Mouse (Mus musculus): Measurements from ENCODE around the gene Slamf8. TPM values are rescaled to one million over a fixed set of nuclear protein-coding genes. Genes with fewer than 3 reads are reported as not detected.

Gene Slamf8
- total RNA-seq (2021), result under 1 TPM in 1 of 2 experiments, not detected in 1; 0.25 TPM

DNA sequence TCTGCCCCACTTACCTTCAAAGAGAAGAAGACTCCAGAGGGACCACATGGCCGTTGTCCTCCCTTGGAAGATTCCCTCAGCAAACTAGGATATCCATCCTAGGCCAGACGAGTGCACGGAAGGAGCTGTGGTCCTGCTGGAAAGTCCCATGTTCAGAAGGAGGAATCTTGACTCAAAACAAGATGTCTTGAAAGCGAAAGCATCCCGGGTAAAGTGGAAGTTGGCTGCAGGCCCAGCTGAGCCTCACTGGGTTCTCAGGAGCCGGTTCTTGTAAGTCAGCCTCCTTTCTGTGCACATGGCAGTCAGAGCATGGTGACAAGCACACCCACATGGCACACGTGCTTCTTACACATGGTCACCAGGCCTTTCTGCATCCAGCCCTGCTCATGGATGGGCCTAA, at the start of gene Slamf8:
Gene Slamf8, minus strand, starts transcription at position 184 of the 400 bp plus-strand sequence.
- intact Hi-C loops (cut with DNase I), result no loop called here
- peak; percentile 25 for DNase-seq (ENCODE audit: low spot score)

DNA sequence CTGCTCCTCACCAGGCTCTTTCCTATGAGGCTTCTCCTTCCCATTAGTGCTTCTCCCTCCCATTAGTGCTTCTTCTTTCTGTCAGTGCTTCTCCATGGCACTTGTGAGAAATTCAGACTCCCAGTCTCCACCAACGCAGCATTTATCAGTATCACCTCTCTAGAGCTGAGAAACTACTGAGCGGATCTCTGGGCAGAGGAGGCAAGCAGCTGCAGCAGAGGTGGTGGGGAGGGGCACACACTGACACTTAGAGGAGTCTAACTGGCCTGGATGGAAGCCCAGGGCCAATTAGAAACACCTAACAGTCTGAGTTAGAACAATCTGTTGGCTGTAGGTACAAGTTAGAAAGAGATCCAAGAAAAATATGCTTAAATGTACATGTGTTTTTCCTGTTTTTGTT, 48.4 kb upstream of the Slamf8 start:
- intact Hi-C loops (cut with DNase I), result no loop called here
- no peak for DNase-seq (ENCODE audit: low spot score)

DNA sequence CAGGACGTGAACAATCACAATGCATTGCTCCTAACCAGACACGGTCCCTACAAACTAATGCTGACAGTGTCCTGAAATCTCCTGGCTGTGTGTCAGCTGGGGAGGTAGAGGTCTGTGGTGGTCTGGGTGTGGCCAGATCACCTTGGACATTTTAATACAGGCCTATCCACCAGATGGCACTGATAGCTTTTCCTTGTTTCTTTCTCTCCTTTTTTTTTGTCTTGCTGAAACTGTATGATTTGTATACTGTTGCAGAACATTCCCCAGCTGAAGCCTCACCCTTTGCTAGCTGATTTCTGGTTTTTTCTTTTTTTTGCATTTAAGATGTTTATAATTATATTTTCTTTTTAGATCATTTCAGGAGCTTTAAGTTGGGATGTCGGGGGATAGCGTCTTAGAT, 47.4 kb upstream of the Slamf8 start:
- DNase-seq (ENCODE audit: low spot score), result no peak
- intact Hi-C loops (cut with DNase I), result no loop called here

DNA sequence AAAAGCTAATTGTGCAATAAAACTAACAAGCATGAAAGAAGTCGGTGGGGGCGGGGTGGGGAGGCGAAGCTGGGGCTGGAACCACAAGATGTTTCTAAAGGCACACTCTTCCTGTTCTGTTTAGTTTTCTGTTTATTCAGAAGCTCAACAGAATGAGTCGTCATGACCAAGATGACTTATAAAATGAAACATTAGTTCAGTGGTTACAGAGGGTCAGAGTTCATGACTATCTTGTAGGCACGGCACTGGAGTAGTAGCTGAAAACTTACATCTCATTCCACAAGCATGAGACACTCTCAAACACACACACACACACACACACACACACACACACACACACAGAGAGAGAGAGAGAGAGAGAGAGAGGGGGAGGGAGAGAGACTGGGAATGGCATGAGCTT, 45.9 kb upstream of the Slamf8 start:
- intact Hi-C loops (cut with DNase I), result no loop called here
- no peak for DNase-seq (ENCODE audit: low spot score)

DNA sequence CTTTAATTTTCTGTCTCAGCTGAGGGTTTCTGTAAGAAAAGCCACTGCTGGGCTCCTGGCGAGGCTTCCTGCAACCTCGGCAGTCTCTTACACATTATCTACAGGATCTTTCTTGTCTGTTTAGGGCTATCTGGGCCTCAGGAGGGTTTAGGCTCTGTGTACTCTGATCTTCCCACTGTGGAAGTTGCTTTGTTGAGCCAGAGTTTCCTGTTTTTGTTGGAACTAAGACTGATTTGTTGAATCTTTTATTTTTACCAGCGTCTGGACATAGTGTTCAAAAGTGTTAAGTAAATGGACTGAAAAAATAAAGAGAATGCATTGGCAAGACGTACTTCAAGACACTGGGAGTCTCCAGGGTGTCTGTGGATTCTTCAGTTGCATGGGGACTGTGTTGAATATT, 44.9 kb upstream of the Slamf8 start:
- intact Hi-C loops (cut with DNase I), result no loop called here
- no peak for DNase-seq (ENCODE audit: low spot score)

DNA sequence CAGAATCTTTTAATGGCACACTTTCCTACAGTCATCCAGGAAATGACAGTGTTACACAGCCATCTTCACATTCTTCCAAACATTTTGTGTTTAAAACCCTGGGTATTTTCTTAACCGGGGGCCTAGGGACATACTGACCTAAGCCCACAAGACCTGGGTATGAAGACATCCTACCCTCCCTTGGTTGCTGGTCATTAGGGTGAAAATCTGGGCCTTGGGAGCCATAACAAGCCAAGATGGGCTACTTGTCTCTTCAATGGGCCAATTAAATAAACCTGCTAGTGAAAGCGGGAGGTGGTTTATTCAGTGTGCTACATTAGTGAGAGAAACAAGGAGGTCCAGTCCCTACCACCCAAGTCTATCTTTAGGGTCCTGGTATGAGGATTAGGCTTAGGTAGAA, 43.8 kb upstream of the Slamf8 start:
- intact Hi-C loops (cut with DNase I), result loop anchor here (5.0 kb wide), 1 partner anchor 147 kb away; no protein-coding TSS in a partner anchor
- DNase-seq (ENCODE audit: low spot score), result no peak

DNA sequence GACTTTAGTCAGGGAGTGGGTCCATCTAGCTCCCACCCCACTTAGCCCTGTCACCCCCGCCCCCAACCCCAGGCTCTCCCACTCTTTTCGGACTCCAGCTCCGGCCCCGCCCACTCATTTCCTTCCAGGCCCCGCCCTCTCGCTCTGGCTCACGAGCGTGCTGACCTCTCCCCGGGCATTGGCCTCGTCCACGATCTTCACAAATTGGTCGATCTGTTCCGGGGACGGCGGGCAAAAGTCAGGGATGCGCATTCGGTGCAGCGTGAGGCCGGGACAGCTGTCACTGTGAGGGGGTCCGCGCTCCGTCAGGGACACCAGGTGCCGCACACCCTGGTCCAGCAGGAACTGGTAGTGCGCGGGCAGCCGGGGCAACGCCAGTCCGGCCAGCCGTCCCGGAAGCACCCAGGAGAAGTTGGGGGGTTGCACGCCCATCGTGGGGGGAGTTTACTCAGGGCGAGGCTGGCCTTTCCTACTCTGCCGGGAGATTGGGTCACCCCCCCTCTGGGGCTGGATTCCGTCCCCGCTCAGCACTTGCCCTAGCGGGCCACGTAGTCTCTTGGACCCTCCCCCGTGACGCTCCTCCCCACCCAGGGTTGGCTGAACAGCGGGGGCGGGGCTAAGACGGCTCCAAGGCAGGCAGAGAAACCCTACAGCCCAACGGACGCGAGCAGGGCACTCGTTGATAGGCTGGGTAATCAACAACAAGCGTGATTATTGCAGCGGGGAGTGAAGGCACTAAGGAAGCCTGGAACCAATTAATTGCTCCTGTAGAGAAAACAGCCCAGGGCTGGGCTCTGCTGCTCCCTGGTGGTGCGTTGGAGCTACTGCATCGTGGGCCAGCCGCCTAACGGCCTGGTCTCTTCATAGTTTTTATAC, 42.3 kb upstream of the Slamf8 start, which contains the start of gene Dusp23:
Gene Dusp23, minus strand, starts transcription at position 512 of the 876 bp plus-strand sequence.
- intact Hi-C loops (cut with DNase I), result loop anchor here (1.0 to 5.0 kb wide), 4 partner anchors 13 to 221 kb away; no protein-coding TSS in a partner anchor
- peak; percentile 98 for DNase-seq (ENCODE audit: low spot score)

DNA sequence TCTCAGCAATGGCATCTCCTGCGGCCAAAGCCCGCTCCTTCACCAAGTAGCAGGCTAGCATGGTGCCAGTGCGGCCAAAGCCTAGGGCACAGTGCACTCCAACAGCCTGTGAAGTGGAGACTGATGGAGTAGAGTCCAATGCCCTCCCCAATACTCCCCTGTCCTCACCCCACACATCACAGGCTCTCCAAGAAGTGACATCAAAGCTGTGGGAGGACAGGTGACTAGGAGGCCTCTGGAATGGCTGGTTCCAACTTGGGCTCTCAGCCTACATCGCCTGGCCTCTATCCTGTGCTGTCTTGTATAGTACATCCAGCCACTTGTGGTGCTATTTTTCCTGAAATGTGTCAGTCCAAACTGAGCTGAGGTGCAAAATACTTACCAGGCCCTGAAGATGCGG, 41.4 kb upstream of the Slamf8 start:
- no peak for DNase-seq (ENCODE audit: low spot score)
- intact Hi-C loops (cut with DNase I), result loop anchor here (1.0 to 5.0 kb wide), 2 partner anchors 12 to 144 kb away; no protein-coding TSS in a partner anchor

DNA sequence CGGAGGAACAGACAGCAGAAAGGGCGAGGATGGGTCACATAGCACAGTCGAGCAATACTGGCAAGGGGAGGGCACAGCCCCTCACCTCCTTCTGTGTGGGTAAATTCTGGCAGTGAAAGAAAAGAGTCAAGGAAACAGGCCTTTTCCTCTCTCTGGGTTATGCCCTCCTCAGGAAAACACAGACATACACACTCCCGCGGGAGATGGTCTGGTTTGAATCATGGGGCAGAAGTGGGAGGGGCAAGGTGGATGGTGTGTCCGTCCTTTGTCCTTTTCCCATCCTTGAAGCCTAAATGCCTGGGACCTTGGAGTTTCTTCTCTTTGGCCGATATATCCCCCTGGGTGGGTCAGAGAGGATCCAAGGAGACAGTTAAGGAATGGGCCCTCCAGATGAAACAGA, 39.5 kb upstream of the Slamf8 start:
- no peak for DNase-seq (ENCODE audit: low spot score)
- intact Hi-C loops (cut with DNase I), result loop anchor here (5.0 kb wide), 1 partner anchor 143 kb away; no protein-coding TSS in a partner anchor

DNA sequence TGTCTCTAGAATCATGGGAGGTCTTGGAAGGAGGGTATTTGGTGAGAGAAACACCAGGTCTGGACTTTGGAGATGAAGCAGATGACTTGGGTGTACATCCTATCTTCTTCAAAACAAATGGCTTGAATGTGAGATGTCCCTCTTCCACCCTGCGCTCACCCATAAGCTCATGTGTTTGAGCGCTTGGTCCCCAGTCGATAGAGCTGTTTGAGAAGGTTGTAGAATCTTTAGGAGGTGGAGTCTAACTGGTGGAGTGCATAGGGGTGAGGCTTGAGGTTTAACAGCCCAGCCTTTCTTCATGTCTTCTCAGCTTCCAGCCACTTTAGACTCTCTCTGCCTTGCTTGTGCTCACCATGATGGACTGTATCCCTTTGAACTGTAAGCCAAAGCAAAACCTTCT, 35.9 kb upstream of the Slamf8 start:
- intact Hi-C loops (cut with DNase I), result no loop called here
- DNase-seq (ENCODE audit: low spot score), result no peak

DNA sequence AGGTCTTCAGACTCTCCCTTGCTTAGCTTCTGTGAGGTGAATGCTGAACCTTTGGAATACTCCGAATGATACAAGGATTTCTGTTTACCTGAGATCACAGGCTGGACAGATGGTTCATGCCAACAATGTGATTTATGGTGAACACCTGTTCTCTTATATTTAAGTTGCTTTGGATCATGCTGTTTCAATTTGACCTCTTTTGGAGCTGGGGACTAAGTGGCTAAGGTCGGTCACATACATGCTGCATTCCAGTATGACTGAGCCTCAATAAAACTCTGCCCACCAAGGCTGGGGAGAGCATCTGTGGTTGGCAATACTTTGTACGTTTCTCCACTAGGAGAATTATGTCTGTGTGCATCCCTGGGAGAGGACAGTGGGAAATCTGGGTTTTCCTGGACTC, 33.7 kb upstream of the Slamf8 start:
- intact Hi-C loops (cut with DNase I), result no loop called here
- no peak for DNase-seq (ENCODE audit: low spot score)

DNA sequence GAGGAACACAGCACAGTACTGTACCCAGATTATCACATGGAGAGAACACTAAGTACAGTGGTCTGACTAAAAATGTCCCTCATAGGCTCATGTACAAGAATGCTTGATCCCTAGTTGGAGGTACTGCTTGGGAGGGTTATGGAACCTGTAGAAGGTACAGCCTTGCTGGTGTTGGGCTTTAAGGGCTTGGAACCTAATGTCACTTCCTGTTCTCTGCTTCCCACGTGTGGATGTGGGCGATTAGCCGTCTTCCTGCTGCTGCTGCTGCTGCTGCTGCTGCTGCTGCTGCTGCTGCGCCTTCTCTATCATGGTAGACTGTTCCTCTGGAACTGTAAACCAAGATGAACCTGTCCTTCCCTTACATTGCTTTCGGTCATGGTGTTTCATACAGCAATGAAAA, 33.2 kb upstream of the Slamf8 start:
- intact Hi-C loops (cut with DNase I), result no loop called here
- DNase-seq (ENCODE audit: low spot score), result no peak

DNA sequence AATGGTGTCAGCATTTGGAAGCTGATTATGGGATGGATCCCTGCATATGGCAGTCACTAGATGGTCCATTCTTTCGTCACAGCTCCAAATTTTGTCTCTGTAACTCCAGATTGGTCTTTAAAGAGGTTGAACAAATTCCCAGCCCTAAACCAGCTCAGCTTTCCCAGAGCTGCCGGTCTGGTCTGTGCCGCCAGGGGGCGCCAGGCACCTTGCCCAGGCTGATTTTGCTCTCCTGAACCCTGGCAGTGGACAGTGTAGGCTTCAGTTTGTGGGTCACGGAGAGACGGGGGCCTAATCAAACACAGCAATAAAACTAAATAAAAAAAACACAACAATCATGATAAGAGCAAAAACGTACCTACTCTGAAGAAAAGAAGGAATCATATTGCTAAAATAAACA, 28.9 kb upstream of the Slamf8 start:
- peak; percentile 45 for DNase-seq (ENCODE audit: low spot score)
- intact Hi-C loops (cut with DNase I), result loop anchor here (1.0 kb wide), 1 partner anchor 13 kb away; the partner anchor contains the start of gene Dusp23

DNA sequence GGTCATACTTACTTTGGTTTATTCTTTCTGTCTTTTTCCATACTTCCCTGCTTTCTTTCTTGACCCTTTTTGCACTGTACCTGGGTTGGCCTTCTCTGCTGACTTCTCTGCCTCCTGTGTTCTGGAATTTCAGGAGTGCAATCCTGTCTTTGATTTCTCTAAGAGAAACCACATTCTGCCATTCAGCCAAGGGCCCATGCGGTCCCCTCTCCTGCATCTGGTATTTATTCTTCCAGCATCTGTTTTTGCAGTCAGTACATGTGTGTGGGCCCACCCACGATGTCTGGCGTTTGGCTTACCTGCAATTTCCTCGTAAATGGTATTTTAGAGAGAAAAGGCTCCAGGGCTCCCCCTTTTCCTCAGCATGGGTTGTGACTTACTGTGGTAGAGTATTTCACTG, 27.8 kb upstream of the Slamf8 start:
- no peak for DNase-seq (ENCODE audit: low spot score)
- intact Hi-C loops (cut with DNase I), result no loop called here

DNA sequence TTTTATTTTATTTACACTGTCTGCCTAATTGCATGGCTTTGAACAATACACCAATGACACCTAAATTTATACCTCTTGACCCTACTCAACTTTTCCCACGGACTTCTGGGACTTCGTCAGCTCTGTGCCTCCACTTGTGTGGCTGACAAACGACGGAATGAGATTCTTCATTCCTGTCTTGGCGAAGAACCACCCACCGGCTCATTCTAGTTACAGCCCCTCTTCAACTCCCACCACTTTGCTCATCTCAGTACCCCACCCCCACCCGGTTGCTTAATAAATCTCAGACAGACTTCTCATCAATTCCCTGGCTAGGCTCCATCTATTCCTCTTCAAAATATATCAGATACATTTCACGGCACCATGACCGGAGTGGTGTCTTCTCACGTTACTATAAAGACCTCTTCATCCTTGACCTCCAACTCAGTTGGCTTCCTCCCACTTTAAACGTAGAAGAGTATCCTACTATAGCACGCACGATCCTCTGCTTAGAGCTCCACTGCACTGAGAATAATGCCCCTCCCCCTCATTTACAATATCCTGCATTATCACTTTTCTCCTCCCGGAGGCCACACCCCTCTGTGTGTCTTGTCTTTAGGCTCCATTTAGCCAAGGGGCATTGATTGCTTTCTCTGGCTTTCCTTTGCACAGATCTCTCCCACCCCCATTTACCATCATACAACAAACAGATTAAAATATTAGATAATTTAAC, 27.2 kb upstream of the Slamf8 start:
- intact Hi-C loops (cut with DNase I), result no loop called here
- no peak for DNase-seq (ENCODE audit: low spot score)

DNA sequence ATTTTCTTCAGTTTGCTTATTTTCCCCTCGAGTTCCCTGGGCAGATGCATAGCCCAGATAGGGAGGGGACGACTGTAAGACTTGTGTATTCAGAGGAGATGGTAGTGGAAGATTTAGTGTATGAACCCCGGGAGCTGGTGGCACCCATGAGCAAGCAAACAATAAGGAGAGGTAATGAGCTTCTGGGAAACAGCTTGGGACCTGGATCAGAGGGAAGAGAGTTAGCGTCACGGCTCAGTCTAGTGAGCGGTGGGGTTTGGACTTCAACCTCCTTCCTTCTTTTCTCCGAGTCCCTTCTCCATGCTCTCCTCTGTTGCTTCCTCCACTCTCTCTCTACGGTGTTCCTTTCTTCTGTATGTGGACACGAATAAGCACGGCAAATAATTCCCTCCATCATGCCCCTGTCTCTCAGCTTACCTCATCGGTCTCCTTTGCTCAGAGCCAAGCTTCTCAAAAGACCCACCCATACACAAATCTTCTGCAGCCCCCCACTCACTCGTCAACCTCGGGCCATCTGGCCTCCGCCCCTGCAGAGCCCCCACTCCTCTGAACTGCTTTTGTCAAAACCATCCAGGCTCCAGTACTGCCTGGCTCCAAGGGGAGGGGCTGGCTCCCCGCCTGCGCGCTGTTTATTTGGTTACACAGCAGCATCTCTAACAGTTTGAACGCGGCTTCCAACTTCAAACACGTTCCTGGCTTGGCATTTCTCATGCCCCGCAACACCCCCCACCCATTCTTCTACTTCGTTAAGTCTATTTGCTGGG, 26.4 kb upstream of the Slamf8 start:
- no peak for DNase-seq (ENCODE audit: low spot score)
- intact Hi-C loops (cut with DNase I), result no loop called here

DNA sequence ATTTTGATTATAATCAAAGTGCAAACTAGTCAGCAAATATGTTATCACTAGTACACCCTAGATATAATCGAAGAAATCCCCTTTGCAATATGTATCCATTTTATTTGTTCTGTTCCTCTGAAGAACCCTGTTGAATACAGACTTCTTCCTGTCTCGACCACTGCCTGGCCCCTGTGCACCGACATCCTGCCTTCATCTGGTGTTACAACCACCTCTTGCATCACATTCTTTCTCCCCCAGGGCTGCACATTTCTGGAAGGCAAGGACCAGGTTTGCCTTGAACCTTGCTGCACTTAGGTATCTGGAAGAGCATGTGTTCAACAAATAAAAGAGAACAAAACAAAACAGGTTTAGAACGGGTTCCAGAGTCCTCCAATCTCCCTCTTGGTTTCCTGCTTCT, 25.0 kb upstream of the Slamf8 start:
- intact Hi-C loops (cut with DNase I), result loop anchor here (2.0 kb wide), 1 partner anchor 87 kb away; no protein-coding TSS in a partner anchor

DNA sequence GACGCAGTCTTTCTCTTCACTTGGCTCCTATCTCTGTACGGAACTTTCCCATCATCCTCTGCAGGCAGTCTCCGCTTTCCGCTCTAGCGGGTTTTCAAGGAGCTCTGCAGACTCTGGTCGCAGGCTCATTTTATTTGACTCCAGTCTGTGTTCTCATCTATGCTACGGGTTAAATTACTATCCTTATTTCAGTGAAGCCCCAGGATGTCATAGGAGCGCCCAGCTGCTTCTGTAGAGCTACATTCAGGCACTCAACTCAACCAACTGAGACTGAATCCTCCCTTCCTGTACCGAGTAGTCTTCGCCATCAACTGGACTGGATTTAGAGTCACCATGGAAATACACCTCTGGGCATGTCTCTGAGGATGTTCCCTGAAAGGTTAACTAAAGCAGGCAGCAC, 24.3 kb upstream of the Slamf8 start:
- intact Hi-C loops (cut with DNase I), result loop anchor here (2.0 to 5.0 kb wide), 2 partner anchors 52 to 86 kb away; no protein-coding TSS in a partner anchor

More for the DNA sequence above, 25.0 kb upstream of the Slamf8 start:
- DNase-seq (ENCODE audit: low spot score), result no peak

DNA sequence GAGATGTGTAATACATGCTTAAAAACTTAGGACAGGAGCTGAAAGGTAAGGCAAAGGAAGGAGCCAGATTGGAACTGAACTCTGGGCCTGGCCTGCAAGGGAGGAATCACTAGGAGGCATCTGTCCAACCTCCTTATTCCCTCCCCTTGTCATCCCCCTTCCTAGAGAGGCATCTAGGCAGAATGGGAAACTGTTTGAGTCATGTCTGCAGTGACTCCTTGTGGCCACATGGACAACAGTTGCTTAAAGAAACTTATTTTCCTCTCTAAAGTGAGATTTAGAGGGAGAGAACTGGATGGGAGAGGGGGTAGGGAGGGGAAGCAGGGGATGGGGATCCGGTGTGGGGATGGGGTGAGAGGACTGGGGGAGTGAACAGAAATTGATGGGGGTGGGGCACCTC, 22.4 kb upstream of the Slamf8 start:
- intact Hi-C loops (cut with DNase I), result loop anchor here (5.0 kb wide), 1 partner anchor 50 kb away; no protein-coding TSS in a partner anchor
- no peak for DNase-seq (ENCODE audit: low spot score)

More for the DNA sequence above, 24.3 kb upstream of the Slamf8 start:
- no peak for DNase-seq (ENCODE audit: low spot score)

DNA sequence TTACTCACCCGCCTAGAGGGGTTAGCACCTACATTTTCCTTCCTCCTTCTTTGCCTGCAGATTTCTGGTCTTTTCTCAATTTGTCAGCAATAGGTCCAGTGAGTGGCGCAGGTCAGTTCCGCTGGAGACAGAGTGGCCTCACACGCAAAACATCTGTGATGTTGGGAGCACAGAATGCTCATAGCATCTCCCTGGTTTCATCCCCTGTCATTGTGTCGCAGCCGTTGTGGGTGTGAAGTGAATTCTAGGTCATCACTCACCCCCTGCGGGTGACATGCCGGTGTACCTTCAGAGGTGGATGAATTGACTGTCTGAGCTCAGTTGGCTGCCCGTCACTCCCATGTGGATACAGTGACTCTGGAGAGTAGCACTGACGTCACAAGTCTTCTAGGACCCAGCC, 20.9 kb upstream of the Slamf8 start:
- intact Hi-C loops (cut with DNase I), result loop anchor here (5.0 kb wide), 1 partner anchor 49 kb away; no protein-coding TSS in a partner anchor
- DNase-seq (ENCODE audit: low spot score), result no peak

All from heart, postnatal 25 days (tissue).